Mouse (Mus musculus): ENCODE results near the gene Bex6.

Bex6 gene

DNA sequence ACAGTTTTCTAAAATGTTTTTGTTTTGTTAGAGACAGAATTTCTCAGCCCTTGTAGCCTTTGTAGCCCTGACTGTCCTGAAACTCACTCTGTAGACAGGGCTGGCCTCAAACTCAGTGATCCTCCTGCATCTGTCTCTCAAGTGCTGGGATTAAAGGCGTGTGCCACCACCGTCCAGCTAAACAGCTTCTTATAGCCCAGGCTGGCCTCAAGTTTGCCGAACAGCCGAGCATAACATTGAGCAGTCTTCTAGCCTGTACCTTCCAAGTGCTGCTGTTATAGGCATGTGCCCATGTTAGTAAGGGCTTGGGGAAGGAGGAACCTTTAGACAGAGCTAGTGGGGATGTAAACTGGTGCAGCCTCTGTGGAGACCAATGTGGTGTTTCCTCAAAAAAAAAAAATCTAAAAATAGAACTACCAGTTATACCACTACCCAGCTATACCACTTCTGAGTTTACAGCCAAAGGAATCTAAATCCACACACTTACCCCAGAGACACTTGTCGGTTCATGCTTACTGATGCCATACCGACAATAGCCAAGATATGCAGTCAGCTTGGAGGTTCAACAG, at the start of gene Bex6:
TSS of gene Bex6 (plus strand) at position 491 of the 569 bp plus-strand sequence.
- no peak for DNase-seq (ENCODE audit: low read depth, low spot score)

DNA sequence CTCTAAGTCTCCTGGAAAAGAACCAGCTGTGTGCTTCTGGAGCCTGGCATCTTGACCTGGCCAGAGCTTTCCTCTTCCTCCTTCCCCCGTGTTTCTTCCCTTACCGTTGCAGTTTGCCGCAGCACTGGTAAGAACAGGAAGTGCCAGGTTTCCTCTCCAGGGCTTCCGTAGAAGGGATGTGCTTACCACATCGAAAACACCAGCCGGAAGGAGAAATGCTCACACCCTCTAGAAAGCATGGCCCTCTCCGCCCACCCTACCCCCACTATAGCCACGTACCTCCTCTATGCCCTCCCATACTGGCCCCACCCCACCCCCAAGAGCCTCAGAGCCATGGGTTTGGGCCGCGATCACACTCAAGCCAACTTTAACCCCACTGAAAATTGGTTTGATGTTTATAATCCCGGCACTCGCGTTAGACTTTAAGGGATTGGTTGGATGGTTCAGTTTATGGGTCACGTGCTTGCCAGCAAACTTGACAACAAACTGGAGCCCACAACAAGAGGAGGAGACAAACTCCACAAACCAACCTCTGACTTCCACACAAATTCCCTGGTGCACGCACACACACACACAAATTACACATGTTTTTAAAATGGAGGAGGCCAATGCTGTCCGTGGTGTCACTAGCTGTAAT, 49.3 kb upstream of the Bex6 start:
- DNase-seq (ENCODE audit: low read depth, low spot score) = no peak

DNA sequence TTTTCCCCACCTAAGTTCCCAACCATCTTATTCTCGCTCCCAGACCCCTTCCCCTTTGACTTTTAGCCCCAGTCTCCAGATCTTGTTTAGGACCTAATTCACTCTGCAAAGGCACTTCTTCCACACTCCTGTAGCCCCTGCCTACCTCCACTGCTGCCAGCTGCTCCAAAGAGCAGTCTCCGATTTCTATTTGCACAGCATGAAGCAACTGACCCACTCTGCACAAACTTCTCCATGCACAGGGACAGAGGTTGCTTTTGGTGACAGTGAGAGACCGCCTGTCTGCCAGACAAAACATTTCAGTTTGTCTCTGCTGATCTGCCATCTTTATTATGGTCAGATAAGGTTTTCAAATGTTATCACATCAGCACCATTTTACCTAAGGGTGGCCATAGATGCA, 46.5 kb upstream of the Bex6 start:
- DNase-seq (ENCODE audit: low read depth, low spot score) = no peak

DNA sequence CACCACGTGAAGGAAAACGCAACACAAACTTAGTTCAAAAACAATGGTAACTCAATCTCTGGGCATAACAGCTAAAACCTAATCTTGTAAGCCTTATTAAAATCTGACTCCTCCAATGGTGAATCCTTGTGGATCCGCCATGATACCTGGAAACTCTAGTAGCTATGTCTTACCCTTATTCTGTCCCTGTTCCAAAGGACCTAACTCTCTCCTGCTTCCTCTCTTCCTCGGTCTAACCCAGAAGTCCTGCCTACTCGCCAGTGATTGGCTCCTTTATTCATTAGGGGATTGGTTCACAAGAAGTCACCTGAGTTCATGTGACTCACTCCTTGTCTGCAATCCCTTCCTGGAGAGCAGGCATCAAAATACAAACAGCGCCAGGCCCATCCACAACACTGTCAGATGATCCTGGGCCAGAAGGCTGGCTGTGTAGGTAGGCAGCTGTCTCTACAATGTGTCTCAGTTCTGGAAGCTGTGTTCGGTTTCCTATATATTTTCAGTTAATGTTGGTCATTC, 43.7 kb upstream of the Bex6 start:
- no peak for DNase-seq (ENCODE audit: low read depth, low spot score)

DNA sequence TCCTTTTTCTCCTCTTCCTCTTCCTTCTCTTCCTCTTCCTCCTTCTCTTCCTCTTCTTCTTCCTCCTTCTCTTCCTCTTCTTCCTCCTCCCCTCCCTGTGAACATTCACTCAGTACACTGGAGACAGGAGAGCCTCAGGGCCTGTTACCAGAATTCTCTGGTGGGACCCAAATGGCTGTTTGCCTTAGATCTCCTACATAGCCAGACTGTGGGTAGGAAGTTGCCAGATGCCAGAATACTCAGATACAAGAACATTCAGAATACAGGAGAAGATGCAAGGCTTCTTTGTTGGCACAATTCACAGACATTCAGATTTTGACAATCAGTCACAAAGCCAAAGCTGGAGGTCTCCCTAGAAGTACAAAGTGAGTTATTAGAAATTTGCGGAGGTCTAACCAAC, 40.7 kb upstream of the Bex6 start:
- no peak for DNase-seq (ENCODE audit: low read depth, low spot score)

DNA sequence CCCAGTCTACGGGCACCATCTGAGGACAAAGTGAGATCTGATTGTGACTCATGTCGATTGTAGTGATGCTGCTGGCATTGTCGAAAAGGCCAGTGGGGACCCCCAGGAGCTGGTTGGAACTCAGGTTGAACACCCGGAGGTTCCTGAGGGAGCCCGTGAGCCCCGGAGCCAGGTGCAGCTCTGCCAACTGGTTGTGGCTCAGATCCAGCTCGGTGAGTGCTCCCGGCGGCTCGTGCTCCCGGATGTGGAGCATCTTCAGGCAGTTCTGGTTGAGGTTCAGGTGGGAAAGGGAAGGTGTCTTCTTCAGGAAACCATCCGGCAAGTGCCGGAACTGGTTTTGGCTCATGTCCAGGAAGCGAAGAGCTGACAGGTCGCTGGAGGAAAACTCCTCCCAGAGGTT, 35.9 kb upstream of the Bex6 start:
- no peak for DNase-seq (ENCODE audit: low read depth, low spot score)

DNA sequence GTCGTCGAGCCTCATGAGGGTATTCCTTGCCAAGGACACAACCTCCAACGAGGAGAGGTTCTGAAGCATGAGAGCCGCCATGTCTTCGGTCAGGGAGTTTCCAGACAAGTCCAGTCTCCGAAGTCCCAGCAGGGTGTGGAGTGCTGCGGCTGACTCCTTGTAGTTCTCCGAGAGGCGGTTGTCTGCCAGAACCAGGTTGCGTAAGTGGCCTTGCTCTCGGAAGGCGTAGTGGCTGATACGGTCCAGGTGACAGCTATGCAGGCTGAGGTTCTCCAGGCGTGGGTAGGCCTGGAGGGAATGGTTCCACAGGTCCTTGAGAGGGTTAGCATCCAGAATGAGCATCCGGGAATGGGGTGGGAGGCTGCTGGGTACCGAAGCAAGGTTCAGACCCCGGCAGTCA, 35.0 kb upstream of the Bex6 start:
- no peak for DNase-seq (ENCODE audit: low read depth, low spot score)

DNA sequence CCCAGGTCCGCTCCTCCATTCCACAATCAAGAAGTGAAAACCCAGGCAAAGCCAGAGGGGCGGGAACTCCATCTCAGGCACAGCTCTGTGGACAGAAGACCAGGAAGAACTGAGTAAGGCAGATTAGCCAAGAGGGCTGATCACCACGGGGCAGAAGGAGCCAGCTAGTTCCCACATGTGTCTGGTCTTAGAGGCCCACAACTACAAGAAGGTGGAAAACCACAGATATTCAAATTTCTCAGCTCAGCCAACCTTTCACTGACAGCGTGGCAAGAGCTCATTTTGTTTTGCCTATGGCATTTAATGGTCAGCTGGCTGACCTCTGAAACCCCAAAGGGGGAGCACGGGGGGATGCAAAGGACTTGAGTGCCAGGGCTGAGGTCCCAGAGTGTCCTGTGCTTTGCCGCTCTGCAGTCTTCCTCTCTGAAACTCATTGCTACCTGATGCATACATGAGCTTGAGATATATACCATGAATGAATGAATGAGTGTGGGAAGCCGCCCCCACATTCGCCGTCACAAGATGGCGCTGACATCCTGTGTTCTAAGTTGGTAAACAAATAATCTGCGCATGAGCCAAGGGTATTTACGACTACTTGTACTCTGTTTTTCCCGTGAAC, 31.9 kb upstream of the Bex6 start:
- DNase-seq (ENCODE audit: low read depth, low spot score) = no peak

DNA sequence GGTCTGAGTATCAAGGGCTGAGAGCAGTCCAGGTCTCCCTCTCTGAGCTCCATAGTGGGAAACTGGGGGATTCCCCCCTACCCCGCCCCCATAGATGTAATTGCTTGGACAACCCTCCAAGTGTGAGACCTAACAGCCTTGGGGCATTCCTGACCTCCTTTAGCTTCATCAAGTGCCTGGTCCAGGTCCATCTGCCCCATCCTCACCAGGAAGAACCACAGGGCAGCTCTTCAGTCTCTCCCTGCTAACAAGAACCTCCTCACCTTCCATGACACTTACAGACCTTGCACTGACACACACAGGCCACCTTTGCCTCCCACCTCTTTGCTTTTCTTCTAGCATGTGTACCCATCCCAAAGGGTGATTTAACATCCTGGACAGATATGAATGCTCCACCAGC, 25.6 kb upstream of the Bex6 start:
- DNase-seq (ENCODE audit: low read depth, low spot score) = no peak

DNA sequence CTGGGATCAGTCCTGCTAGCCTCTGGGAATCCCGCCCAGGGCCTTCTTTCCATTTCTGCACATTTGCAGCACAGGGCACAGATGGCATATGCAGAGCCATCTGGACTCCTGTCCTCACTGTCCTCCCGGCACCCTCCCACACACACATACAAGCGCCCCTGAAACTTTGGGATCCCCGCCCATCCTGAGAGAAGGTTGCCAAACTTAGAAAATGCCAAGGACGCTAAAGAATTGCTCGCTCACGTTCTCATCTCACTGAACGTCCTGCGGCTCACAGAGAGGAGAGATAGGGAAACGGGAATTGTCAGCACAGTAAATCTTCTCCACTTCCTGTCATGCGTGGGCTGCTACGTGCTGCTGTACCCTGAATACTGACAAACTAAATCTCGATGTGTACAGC, 25.2 kb upstream of the Bex6 start:
- DNase-seq (ENCODE audit: low read depth, low spot score) = no peak

DNA sequence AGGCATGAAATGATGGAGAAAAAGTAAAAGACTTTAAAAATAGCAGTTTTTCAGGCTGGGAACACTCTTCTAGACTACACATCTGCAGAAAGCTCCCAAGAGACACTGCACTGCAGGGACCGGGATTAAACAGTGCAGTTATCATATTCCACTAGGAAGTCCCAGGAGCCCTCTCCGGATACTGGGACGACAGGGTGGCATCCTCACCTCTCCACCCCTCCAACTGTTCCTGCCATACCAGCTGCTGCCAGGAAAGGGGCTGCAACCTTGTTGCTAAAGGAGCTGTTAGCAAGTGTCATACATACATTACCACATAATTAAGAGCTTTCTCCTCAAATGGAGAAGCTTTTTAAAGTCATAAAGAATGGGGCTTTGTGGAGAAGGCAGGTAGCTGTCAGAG, 22.9 kb upstream of the Bex6 start:
- no peak for DNase-seq (ENCODE audit: low read depth, low spot score)

DNA sequence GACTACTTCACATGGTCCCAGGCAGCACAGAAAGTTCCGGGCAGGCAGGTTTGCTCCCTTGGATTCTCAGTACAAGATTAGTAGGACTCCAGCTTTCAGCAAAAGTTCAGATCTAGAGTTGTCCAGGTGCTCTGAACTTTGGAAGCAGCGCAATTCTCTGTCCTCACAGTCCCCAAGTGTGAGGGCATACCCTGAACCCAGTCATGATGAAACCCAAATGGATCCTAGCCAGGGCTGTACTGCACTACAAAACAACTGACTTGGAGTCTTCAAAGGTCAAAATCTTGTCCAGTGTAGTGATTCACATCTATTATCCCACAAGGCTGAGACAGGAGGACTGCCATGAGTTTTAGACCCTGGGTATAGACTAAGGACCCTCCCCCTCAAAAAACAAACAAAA, 22.3 kb upstream of the Bex6 start:
- DNase-seq (ENCODE audit: low read depth, low spot score) = no peak

DNA sequence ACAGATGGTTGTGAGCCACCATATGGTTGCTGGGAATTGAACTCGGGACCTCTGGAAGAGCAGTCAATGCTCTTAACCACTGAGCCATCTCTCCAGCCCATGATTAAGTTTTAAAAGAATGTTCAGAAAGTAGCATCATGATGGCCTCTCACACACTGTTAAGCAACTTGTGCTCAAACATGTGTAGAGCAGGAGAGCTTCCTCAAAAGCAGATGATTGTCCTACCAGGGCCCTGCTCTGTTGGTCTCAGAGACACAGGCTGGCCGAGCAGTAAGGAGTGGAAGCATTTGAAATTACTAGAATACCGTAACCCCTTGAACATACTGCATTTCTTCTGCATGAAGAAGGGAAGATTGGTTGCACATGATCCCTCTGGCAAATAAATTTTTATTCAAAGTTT, 20.7 kb upstream of the Bex6 start:
- DNase-seq (ENCODE audit: low read depth, low spot score) = no peak

DNA sequence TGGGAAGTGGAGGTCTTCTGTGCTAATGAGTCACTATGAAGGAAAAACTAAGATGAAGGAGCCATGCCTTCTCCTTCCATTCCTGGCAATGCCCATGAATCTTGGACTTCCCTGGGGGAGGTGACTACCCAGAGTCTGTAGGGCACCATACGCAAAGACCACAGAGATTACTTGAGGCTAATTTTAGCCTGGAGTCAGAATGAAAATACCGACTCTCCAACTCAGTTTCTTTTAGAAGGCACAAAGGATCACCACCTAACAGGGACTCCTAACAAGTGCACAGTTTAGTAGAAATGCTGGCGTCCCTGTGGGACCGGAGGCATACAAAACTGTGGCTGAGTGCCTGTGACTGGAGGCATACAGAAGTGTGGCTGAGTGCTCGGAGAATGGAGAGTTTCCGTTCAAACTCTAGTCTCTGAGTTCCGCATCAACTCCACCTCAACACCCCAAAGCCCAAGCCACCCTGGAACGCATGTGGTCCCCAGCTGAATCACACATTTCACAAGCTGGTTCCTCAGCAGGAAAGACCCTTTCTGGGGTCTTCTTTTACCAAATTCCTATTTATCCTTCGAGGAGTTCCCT, 18.8 kb upstream of the Bex6 start:
- no peak for DNase-seq (ENCODE audit: low read depth, low spot score)

DNA sequence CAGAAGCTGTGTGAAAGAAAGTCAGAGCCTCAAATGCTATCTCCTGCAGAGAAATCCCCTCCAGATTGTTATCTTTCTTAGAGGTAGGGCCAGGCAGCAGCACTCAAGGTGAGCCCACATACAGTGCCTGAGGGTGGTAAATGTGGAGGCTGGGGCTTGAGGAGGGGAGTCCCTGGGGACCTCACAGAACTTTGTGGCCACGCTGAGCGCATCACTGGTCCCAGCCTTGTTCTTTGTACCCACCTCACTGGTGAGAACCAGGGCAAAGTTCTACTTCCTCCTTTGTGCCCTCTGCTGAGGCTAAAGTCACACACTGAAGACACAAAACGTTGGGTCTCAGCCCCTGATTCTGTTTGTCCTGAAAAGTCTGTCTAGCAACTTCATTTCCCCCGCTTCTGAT, 16.2 kb upstream of the Bex6 start:
- DNase-seq (ENCODE audit: low read depth, low spot score) = no peak

DNA sequence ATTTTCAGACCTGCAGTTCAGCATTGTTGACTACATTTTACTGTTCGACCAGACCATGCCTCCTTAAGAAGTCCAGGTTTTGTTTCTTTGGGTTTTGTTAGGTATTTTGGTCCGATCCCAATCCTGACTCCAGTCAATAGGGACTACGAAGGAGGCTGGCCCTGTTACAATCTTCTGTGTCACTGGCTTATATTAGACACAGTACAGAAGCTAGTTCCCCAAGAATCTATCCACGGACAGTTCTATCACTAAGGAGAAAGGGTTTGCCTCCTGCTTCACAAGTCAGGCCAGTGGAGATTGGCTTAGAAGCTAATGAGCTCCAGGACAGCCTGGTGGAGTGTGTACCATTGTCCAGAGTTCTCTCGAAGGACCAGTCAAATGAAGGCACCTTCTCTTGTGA, 15.7 kb upstream of the Bex6 start:
- no peak for DNase-seq (ENCODE audit: low read depth, low spot score)

DNA sequence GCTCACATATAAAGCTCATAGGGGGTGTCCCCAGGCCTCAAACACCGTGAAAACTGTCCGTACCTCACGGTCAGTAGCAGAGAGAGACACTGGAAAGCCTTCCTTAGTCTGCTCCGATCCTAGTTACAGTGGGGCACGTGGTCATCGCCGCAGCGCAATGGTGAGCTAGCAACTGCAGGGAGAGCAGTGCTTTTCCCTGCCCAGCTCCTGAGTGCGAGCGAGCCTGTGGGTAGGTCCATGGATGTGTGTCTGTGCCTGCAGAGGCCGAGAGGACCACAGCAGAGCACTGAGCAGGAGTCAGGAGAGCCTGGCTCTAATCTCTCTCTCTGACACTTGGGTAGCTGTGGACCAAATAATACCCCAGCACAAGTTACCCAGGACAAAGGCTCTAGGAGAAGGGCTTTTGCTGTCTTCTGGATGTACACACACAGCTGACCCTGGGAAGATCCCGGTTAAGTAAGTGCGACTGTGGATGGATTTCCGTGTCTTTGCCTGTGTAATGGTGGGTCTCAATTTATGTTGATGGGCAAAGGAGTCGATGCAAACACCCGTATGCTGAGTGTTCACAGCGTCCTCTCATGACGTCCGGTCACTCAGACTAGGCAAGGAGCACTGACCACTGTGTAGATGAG, 15.1 kb upstream of the Bex6 start:
- DNase-seq (ENCODE audit: low read depth, low spot score) = no peak

DNA sequence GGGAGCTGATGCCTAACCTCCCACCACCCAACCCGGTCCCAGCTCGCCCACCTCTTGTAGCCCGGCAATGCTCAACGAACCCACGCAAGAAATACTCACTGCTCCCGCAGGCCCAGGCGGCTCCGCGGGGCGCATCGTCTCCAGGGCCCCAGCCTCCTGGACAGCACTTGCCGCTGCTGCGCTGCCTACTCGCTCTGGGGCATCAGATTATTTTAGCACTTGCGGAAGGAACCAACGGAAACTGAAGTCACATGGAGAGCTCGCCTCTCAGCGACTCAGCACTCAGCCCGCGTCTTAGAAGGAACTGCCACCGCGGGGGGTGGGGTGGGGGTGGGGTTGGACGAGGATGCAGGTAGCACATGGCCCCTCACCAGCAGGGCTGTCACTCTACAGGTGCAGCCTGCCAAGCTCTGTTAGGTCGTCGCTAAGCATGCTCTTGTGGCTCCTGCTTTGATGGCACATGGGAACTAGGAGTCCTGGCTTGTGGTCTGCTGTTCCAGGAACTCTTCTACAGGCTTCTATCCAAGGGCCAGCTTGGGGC, 14.3 kb upstream of the Bex6 start, which contains the start of gene Nrros:
TSS of gene Nrros (minus strand) at position 314 of the 541 bp plus-strand sequence.
- peak; percentile 49 for DNase-seq (ENCODE audit: low read depth, low spot score)

DNA sequence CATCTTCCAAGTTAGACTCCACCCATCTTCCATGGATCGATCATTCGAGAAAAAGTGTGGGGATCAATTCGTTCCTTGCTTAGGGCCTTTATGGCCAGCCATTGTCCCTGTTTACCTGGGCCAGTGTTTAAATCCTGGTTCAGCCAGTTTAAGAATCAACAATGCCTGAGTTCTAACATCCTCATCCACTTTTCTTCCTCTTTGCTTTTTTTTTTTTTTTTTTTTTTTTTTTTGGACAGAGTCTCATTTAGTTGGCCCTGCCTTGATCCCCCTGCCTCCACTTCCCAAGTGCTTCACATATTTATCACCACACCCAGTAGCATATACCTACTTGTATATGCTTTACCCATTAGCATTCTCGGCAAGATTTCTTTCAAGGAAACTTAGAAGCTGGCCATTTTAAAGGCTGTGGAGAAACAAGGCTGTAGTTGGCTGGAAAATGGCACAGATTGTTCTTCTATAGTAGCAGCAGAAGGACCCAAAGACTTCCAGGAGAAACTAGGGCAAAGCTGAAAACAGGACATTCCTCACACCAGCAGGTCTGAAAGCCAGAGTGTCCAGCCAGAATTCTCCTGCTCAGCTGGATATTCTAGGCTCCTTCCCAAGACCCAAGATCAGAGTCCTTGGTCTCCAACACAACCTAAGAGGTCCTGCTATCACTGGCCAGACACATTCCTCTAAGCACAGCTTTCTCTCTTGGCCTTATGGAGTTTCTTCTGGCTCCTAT, 11.6 kb upstream of the Bex6 start:
- no peak for DNase-seq (ENCODE audit: low read depth, low spot score)

DNA sequence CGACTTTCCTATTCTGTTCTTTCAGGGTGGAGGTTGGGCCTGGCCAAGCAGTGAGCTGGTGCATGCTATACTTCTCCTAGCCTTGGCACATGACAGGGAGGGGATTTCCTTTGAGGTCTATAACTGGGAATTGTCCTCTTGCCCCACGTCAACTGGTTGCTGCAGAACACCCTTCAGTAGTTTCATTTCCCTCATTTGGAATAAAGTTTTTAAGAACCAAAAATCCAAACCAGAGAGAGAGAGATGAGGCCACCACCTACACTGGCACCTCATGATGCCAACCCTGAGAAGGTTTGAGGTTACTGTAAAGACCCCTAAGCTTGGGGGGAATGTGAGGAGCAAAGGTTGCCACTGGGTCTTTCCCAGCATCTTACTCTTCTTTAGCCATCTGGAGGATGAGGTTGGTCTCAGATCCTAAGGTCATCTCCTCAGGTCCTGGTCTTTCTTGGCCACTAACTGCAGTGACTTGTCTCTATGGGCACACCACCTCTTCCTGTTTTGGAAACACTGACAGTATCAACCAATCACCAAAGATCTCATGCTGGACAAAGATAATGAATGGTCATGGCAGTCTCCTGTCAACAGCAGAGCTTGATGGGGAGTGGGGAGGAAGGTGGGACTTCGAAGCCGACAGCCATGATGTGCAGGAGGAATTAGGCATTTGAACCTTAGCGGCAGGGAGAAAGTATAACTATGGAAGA, 8.4 kb upstream of the Bex6 start:
- no peak for DNase-seq (ENCODE audit: low read depth, low spot score)

DNA sequence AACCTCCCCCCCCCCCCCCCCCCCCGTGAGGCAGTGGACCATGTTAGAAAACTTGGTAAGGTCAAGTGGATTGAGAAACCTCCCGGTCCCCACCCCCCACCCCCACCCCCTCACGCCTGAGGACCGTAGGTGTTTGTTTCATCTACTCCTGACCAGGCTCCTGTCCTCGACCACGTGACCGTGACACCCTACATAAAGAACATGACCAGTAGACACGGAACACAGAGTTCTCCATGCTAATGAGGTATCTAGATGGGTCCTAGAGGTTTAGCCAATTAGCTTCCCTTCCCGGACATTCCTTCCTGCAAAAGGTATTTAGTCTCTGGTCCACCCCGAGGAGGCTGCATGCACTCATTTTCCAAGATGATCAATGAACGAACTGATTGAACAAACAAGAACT, 6.2 kb upstream of the Bex6 start:
- DNase-seq (ENCODE audit: low read depth, low spot score) = no peak

All from forelimb bud, embryonic 11.5 days (tissue).